Mouse (Mus musculus): ENCODE data around the gene Arhgef18. TPM values are rescaled to one million over a fixed set of nuclear protein-coding genes. Genes with fewer than 3 reads are reported as not detected.

Arhgef18 gene
- total RNA-seq, 2 experiments from 2014 or later, result 6.9 to 11.8 TPM

GRCm38 (mm10) chr8:3428426-3428825 is 35.6 kb downstream of the Arhgef18 start:
- Histone ChIP-seq H3K4me3 (no peak overlapping the region), H3K27ac (no peak overlapping the region)
- intact Hi-C loops (cut with DNase I), result no loop called here
- DNase-seq, result no peak
- no peak for TF ChIP-seq CTCF (IDR thresholded peaks at IDR 0.05)

GRCm38 (mm10) chr8:3429966-3430365 is 37.2 kb downstream of the Arhgef18 start:
- intact Hi-C loops (cut with DNase I), result no loop called here
- H3K4me3 ChIP-seq, result no peak overlapping the region
- TF ChIP-seq CTCF (IDR thresholded peaks at IDR 0.05), result no peak
- H3K27ac ChIP-seq, result peak overlapping the region; percentile 12
- no peak for DNase-seq

GRCm38 (mm10) chr8:3431113-3431512 is 38.3 kb downstream of the Arhgef18 start:
- Histone ChIP-seq H3K27ac (no peak overlapping the region), H3K4me3 (no peak overlapping the region)
- intact Hi-C loops (cut with DNase I), result no loop called here
- DNase-seq, result no peak
- no peak for TF ChIP-seq CTCF (IDR thresholded peaks at IDR 0.05)

- intact Hi-C loops (cut with DNase I), result no loop called here
- no peak for TF ChIP-seq CTCF (IDR thresholded peaks at IDR 0.05)
- Histone ChIP-seq H3K27ac (no peak overlapping the region), H3K4me3 (no peak overlapping the region)
- DNase-seq, result no peak
These were observed 43.7 kb downstream of the Arhgef18 start for GRCm38 (mm10) chr8:3436492-3436891.

- Histone ChIP-seq H3K27ac (no peak overlapping the region), H3K4me3 (no peak overlapping the region)
- TF ChIP-seq CTCF (IDR thresholded peaks at IDR 0.05), result peak; percentile 58
- no peak for DNase-seq
- intact Hi-C loops (cut with DNase I), result no loop called here
These were observed 46.7 kb downstream of the Arhgef18 start for GRCm38 (mm10) chr8:3439510-3439909.

- no peak overlapping the region for H3K4me3 ChIP-seq
- intact Hi-C loops (cut with DNase I), result no loop called here
- no peak overlapping the region for H3K27ac ChIP-seq
- TF ChIP-seq CTCF (IDR thresholded peaks at IDR 0.05), result no peak
- DNase-seq, result no peak
These were observed 56.4 kb downstream of the Arhgef18 start for GRCm38 (mm10) chr8:3449226-3449625.

- peak; percentile 67 for DNase-seq
- peak; percentile 100 for TF ChIP-seq CTCF (IDR thresholded peaks at IDR 0.05)
- intact Hi-C loops (cut with DNase I), result loop anchor here (1.0 to 5.0 kb wide), 2 partner anchors 58 to 92 kb away; partner anchors contain the start of gene Arhgef18
- H3K27ac ChIP-seq, result no peak overlapping the region
- no peak overlapping the region for H3K4me3 ChIP-seq
These were observed 57.9 kb downstream of the Arhgef18 start for GRCm38 (mm10) chr8:3450670-3451069.

- no peak overlapping the region for H3K27ac ChIP-seq
- no peak overlapping the region for H3K4me3 ChIP-seq
- intact Hi-C loops (cut with DNase I), result loop anchor here (5.0 kb wide), 1 partner anchor 60 kb away; the partner anchor contains the start of gene Arhgef18
- DNase-seq, result no peak
- TF ChIP-seq CTCF (IDR thresholded peaks at IDR 0.05), result no peak
These were observed 59.2 kb downstream of the Arhgef18 start for GRCm38 (mm10) chr8:3451992-3452391.

GRCm38 (mm10) chr8:3463248-3463647 is 70.4 kb downstream of the Arhgef18 start:
- TF ChIP-seq CTCF (IDR thresholded peaks at IDR 0.05), result no peak
- intact Hi-C loops (cut with DNase I), result no loop called here
- Histone ChIP-seq H3K4me3 (no peak overlapping the region), H3K27ac (no peak overlapping the region)
- no peak for DNase-seq

- Histone ChIP-seq H3K27ac (no peak overlapping the region), H3K4me3 (no peak overlapping the region)
- intact Hi-C loops (cut with DNase I), result no loop called here
- DNase-seq, result no peak
- TF ChIP-seq CTCF (IDR thresholded peaks at IDR 0.05), result peak; percentile 49
These were observed 71.5 kb downstream of the Arhgef18 start for GRCm38 (mm10) chr8:3464309-3464708.

- no peak for TF ChIP-seq CTCF (IDR thresholded peaks at IDR 0.05)
- Histone ChIP-seq H3K27ac (peak within 1 kb of the TSS; percentile 88), H3K4me3 (peak within 1 kb of the TSS; percentile 71)
- intact Hi-C loops (cut with DNase I), result no loop called here
- DNase-seq, result peak; percentile 99
These were observed 74.4 kb downstream of the Arhgef18 start, which contains the start of gene Pex11g for GRCm38 (mm10) chr8:3467006-3467885. Pex11g (minus strand) TSS chr8:3467680.

- no peak for DNase-seq
- Histone ChIP-seq H3K4me3 (peak overlapping the region; percentile 71), H3K27ac (peak overlapping the region; percentile 88)
- intact Hi-C loops (cut with DNase I), result no loop called here
- TF ChIP-seq CTCF (IDR thresholded peaks at IDR 0.05), result no peak
These were observed 75.2 kb downstream of the Arhgef18 start for GRCm38 (mm10) chr8:3467886-3468545.

GRCm38 (mm10) chr8:3468838-3469237 is 76.0 kb downstream of the Arhgef18 start:
- intact Hi-C loops (cut with DNase I), result no loop called here
- peak; percentile 15; the same call in 1 of the 2 replicates for TF ChIP-seq CTCF (IDR thresholded peaks at IDR 0.05)
- DNase-seq, result no peak
- H3K4me3 ChIP-seq, result no peak overlapping the region
- no peak overlapping the region for H3K27ac ChIP-seq
